Mouse (Mus musculus): ENCODE data around the gene Suz12.

Gene Suz12

DNA sequence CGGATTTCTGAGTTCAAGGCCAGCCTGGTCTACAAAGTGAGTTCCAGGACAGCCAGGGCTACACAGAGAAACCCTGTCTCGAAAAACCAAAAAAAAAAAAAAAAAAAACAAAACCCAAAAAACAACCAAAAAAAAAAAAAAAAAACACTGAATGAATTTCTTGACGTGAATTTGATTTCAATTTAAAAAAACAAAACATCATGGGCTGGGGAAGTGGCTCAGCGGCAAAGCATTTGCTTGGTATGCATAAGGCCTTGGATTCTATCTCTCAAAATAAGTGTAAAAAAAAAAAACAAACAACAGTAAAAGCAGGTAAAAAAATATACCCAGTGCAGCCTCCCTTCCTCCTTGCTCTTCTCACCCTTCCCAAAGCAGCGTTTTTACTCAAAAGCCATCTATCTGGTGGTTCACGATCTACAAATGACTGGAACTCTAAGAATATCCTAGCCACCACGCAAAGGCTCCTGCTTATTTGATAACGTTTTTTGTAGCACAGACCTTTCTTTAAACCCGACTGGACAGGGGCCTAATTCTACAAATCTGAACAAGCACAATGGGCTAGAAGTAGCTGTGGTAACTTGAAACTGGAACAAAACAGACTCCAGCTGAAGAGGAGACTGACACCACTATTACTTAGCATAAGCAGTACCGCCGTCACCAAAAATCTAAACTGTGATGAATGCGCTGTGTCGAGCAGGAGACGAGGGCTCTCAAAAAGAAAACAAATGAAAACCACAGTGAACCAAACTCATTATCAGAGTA is 85.1 kb downstream of the Suz12 start:
- no peak for DNase-seq (ENCODE audit: low spot score)

DNA sequence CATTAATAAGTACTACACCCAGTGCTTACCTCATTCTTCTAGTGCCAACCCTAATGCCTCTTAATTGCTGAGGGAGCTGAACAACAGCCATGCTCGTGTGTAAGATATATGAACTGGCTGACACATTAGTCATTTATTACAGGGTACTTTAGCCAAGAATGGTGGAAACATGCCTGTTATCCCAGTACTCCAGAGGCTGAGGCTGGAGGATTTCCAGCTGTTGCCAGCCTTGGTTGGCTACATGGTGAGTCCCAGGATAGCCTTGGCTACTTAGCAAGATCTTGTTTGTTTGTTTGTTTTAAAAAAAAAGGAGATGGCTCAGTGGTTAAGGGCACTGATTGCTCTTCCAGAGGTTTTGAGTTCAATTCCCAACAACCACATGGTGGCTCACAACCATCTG is 85.9 kb downstream of the Suz12 start:
- no peak for DNase-seq (ENCODE audit: low spot score)

DNA sequence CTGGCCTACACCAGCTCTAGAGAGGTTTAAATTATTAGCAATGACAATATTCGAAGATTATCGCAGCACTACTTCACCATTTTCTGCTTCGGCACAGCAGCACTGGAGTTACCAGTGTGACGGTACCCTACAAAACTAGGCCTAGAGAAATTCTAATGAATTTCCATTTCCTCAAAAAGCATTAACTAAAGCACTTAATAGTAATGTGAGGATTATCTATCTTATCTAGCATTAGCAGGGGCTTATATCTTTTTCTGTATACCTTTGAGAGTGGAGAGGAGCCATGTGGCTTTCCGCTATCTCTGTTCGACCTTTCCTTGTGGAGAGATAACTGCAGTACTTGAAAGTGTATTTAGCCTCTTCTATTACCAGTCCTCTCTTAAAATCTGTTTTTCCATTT is 86.8 kb downstream of the Suz12 start:
- no peak for DNase-seq (ENCODE audit: low spot score)

DNA sequence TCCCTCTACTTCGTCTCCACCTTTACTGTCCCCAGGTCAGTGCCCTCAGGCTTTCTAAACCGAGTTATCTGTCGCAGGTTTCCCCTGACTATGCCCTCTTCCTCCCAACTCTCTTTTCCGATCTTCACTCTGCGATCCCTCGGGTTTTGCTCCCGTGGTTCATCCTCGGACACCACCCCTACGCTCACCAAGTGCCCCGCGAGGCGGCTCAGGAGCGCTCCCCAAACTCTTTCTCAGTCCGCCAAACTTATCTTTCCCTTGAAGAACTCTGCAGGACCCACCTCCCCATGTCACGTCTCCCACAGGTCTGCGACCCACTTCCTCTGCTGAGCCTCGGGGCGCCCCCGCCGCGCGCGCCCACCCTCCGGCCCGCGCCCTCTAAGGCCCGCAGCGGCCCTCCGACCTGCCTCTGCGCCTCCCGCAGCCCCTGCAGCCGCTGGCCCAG is 87.5 kb downstream of the Suz12 start:
- DNase-seq (ENCODE audit: low spot score), result peak; percentile 24

DNA sequence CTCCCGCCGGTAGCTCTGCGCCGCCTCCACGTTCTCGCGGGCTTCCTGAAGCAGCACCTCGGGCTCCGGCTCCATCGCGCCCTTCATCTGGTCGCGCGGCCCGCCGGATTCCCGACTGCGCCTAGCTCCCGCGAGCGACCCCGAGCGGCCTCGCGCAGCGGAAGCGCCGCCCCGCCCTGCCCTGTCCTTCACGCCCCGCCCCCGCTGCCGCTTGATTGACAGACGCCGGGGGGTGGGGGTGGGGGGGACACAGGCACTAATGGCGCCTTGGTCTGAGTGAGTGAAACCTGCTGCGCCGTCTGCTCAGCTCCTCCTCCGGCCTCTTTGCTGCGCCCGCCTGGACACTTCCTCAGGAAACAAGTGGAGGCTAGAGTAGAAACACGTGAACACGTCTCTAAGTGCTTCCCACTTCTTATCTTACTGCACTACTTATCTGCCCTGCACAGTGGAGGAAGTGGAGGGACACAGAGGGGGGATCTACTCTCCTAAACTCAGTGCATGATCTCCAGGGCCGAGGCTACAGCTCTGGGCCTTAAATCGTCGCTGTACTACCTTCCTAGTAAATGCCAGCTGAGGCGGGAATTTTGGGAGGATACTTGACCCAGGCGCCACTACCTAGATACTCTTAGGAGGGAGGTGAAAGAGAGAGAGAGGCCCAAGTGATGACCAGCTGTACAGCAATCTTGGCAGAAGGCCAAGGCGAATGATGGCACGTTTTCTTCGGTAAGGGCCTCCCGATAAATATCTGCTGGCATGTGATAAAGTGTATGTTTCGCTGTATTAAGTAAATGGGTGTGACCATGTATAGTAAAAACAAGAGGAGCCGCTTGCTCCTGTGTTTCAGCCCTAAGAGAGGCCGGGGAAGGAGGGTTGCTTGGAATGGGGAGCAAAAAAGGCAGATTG is 88.2 kb downstream of the Suz12 start, which contains the start of gene Crlf3:
TSS of gene Crlf3 (minus strand) at position 166 of the 903 bp plus-strand sequence.
- DNase-seq (ENCODE audit: low spot score), result peak; percentile 93

DNA sequence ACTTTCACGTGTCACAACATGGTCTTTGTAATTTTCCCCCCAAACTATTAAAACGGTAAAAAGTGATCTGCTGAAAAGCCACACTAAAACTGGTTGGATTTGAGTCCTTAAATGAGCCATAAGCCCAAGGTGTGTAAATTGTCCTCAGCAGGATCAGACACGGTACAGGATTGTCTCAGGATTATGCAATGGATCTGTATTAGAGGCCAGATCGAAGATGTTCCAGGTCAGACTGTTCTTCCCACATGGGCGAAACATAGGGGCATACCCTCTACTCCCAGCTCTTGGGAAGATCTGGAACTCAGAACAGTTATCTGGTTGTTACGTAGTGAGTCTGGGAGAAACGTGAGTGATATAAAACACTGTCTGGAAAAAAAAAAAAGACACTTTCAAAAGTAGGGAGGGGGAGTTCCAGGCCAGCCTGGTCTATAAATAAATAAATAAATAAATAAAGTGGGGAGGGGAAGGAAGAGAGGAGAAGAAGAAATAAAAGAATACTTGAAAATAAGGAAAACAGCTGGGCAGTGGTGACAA is 88.9 kb downstream of the Suz12 start:
- no peak for DNase-seq (ENCODE audit: low spot score)

All from layer of hippocampus, adult 11-12 months (tissue).